Mouse (Mus musculus) urinary bladder, postnatal 10 days (tissue): ENCODE data around the gene Chsy1.

Source experiments
- DNase-seq: peaks from one replicate; pipeline ENCODE4 v3.0.0; 2022; ENCODE audit warnings: low spot score

The Chsy1 gene

GRCm38 (mm10) chr7:66214477-66214876, 105.2 kb downstream of the Chsy1 start:
- no peak for DNase-seq

GRCm38 (mm10) chr7:66215911-66216310, 106.6 kb downstream of the Chsy1 start:
- DNase-seq, result no peak

GRCm38 (mm10) chr7:66217011-66217410, 107.7 kb downstream of the Chsy1 start:
- DNase-seq, result no peak

GRCm38 (mm10) chr7:66217531-66218094, 108.3 kb downstream of the Chsy1 start:
- DNase-seq, result no peak

GRCm38 (mm10) chr7:66218193-66219014, 109.1 kb downstream of the Chsy1 start:
- DNase-seq, result no peak

GRCm38 (mm10) chr7:66219028-66219793, 109.9 kb downstream of the Chsy1 start:
- DNase-seq, result no peak

GRCm38 (mm10) chr7:66219794-66220227, 110.5 kb downstream of the Chsy1 start:
- DNase-seq, result no peak

GRCm38 (mm10) chr7:66222621-66223091, 113.3 kb downstream of the Chsy1 start:
- no peak for DNase-seq
